ENCODE assay signal across 11 mouse cellular contexts in genomic region chr10:107273848-107274247, GRCm38 (mm10). TPM values are rescaled to one million over a fixed set of nuclear protein-coding genes. Genes with fewer than 3 reads are reported as not detected.
A peak's percentile ranks its signal among the peaks of the same experiment; 100 is the strongest.
DNase-seq lines count a peak whose midpoint lies in the region; ATAC-seq and TF ChIP-seq lines count a peak whose summit lies in the region.
"Had no signal": no experiment of that assay in that cellular context is flagged by ENCODE, and none has a peak within 500 bp of the region (broad histone marks: within the 10 kb centered on the region; RNA-seq: fewer than 3 reads in every experiment).

No protein-coding gene starts in this region.

- H3K27me3 ChIP-seq in heart, adult 2 months (ENCODE audit: control insufficient read depth, insufficient read depth, low read length): peaks cover 4% of the 10 kb centered on the region; the same call in 1 of the 2 replicates
- H3K27me3 ChIP-seq in hindbrain, embryonic 16.5 days (replicated peaks; ENCODE audit: control insufficient read depth, insufficient read depth, low read length): no peaks in the 10 kb centered on the region

- no peak overlapping the region for H3K9ac ChIP-seq in heart, adult 2 months (ENCODE audit: low read depth, low read length)
- no peak overlapping the region for H3K9ac ChIP-seq in hindbrain, embryonic 16.5 days (ENCODE audit: low read depth, low read length)
- H3K9ac ChIP-seq: embryonic facial prominence, embryonic 15.5 days had no signal

- no peak for TF ChIP-seq EP300 in heart, adult 2 months (IDR thresholded peaks at IDR 0.05; ENCODE audit: insufficient read depth, low read depth, low read length)

- no peaks in the 10 kb centered on the region for H3K79me2 ChIP-seq in heart, adult 2 months (replicated peaks; ENCODE audit: control insufficient read depth, insufficient read depth, low read length)

- no peak for ATAC-seq in hindbrain, embryonic 16.5 days

- H3K4me1 ChIP-seq in heart, adult 2 months (ENCODE audit: control insufficient read depth, insufficient read depth, low read length): no peaks in the 10 kb centered on the region
- peaks cover 5% of the 10 kb centered on the region; the same call in 1 of the 2 replicates for H3K4me1 ChIP-seq in hindbrain, embryonic 16.5 days (ENCODE audit: control insufficient read depth, insufficient read depth, low read depth, low read length)

- peak overlapping the region; percentile 80 for H3K4me2 ChIP-seq in hindbrain, embryonic 16.5 days (ENCODE audit: low read length)
- H3K4me2 ChIP-seq: embryonic facial prominence, embryonic 15.5 days had no signal

- H3K9me3 ChIP-seq in hindbrain, embryonic 16.5 days (ENCODE audit: control insufficient read depth, low read length): no peaks in the 10 kb centered on the region
- H3K9me3 ChIP-seq: embryonic facial prominence, embryonic 15.5 days had no signal

- DNase-seq in heart, adult 2 months: no peak
- DNase-seq in heart, adult 8-10 months (ENCODE audit: low spot score): no peak
- DNase-seq in 416B (ENCODE audit: low read depth): peak; percentile 5
- peak; percentile 55 to 69 for DNase-seq in cerebellum, postnatal 10 days
- no peak for DNase-seq in frontal cortex, adult 2 months (ENCODE audit: extremely low spot score in 1 of 2, low spot score in 1 of 2)
- no peak for DNase-seq in lung, postnatal 10 days
- DNase-seq in B cell, adult 2 months: no peak
- DNase-seq: gastrocnemius, postnatal 25 days; liver had no signal

- H3K36me3 ChIP-seq in heart, adult 2 months (ENCODE audit: control insufficient read depth, insufficient read depth, low read length): no peaks in the 10 kb centered on the region
- no peaks in the 10 kb centered on the region for H3K36me3 ChIP-seq in hindbrain, embryonic 16.5 days (ENCODE audit: control insufficient read depth, insufficient read depth, low read length)
- H3K36me3 ChIP-seq: embryonic facial prominence, embryonic 15.5 days had no signal

- intact Hi-C loops in heart, adult 2 months (cut with DNase I): loop anchor here (5.0 kb wide), 1 partner anchor 113 kb away; no protein-coding TSS in a partner anchor

- WGBS in heart, adult 2 months: 56% methylated on average over 6 of the region's 6 CpGs
- 48% methylated on average over 6 of the region's 6 CpGs for WGBS in hindbrain, embryonic 16.5 days

- no peak overlapping the region for H3K27ac ChIP-seq in heart, adult 2 months
- no peak overlapping the region for H3K27ac ChIP-seq in hindbrain, embryonic 16.5 days (ENCODE audit: low read depth, low read length)
- H3K27ac ChIP-seq: embryonic facial prominence, embryonic 15.5 days had no signal

- peak; percentile 13; the same call in 1 of the 2 replicates for TF ChIP-seq CTCF in heart, adult 2 months (IDR thresholded peaks at IDR 0.05)

- no peak overlapping the region for H3K4me3 ChIP-seq in heart, adult 2 months
- H3K4me3 ChIP-seq in hindbrain, embryonic 16.5 days (ENCODE audit: low read length): no peak overlapping the region

- no peak for TF ChIP-seq POLR2A in heart, adult 2 months (IDR thresholded peaks at IDR 0.05; ENCODE audit: insufficient read depth, low read depth, low read length)

RNA-seq across cellular contexts. Expression of gene Lin7a, which starts 2.4 kb away (rescaled TPM):
- 1 to 10 TPM in 1 of 2 experiments, under 1 TPM in 1; 0.94 to 1.7 TPM for total RNA-seq in heart, adult 2 months (2021)
- polyA plus RNA-seq in heart, adult 2 months (2012; rRNA removed): 0.35 and 0.79 TPM in 2 replicates
- total RNA-seq in heart, adult 8-10 months (2022): 1 to 10 TPM in 1 of 4 experiments, under 1 TPM in 3; 0.69 to 1.3 (median 0.98) TPM
- 31.6 and 33.6 TPM in 2 replicates for polyA plus RNA-seq in hindbrain, embryonic 16.5 days (2015; fragmentation: Nextera tagmentation; extraction: Ambion mirVana)
- polyA plus RNA-seq in frontal cortex, adult 2 months (2012; rRNA removed): 21.3 and 23.9 TPM in 2 replicates

Comparison
In these comparisons a context has a peak if more than half of its experiments do, and no peak if none do; other contexts are left out.
1. DNase-seq: peak in 416B (single experiment) and cerebellum, postnatal 10 days (2 of 2); none in heart, adult 2 months (0 of 2), heart, adult 8-10 months (single experiment), frontal cortex, adult 2 months (0 of 2), lung, postnatal 10 days (single experiment) and B cell, adult 2 months (0 of 2).
2. RNA of gene Lin7a, which starts 2.4 kb away (polyA plus RNA-seq): 31.6 to 33.6 TPM in hindbrain, embryonic 16.5 days and 21.3 to 23.9 TPM in frontal cortex, adult 2 months; 0.35 to 0.79 TPM in heart, adult 2 months; every median in the first group is over 10 times any median in the second.